Mouse (Mus musculus) liver, embryonic 12.5 days (tissue): ENCODE measurements at regions not wholly inside any gene's neighbourhood (a gene's known extent, or its start where the extent isn't known, plus 50 kb on each side); places are given as distances from the start of the nearest gene placed in this dataset.
A peak's percentile ranks its signal among the peaks of the same experiment; 100 is the strongest.

Source experiments
- ATAC-seq: fragments of 200-750 bp; cut with Nextera tagmentation; 2 replicates; pipeline ENCODE4 v1.8.0; 2017; ENCODE audit warnings: moderate number of reproducible peaks, mild to moderate bottlenecking, moderate library complexity
- H3K27ac ChIP-seq: fragments of 300-500 bp; sonication (generic); 2 replicates; pipeline ENCODE4 v1.5.1; 2016; ENCODE audit warnings: mild to moderate bottlenecking
- H3K27me3 ChIP-seq: fragments of 300-500 bp; sonication (generic); replicated peaks from 2 replicates; pipeline ENCODE4 v1.6.1; 2016; ENCODE audit warnings: mild to moderate bottlenecking, moderate library complexity
- H3K36me3 ChIP-seq: fragments of 300-500 bp; sonication (generic); 2 replicates; pipeline ENCODE4 v1.6.1; 2016; ENCODE audit warnings: mild to moderate bottlenecking, moderate library complexity
- H3K4me1 ChIP-seq: fragments of 300-500 bp; sonication (generic); 2 replicates; pipeline ENCODE4 v1.6.1; 2016
- H3K4me2 ChIP-seq: fragments of 300-500 bp; sonication (generic); 2 replicates; pipeline ENCODE4 v1.6.1; 2016; ENCODE audit warnings: mild to moderate bottlenecking, moderate library complexity
- H3K4me3 ChIP-seq: fragments of 300-500 bp; sonication (generic); 2 replicates; pipeline ENCODE4 v1.5.1; 2016; ENCODE audit warnings: mild to moderate bottlenecking, moderate library complexity
- H3K9ac ChIP-seq: fragments of 300-500 bp; sonication (generic); 2 replicates; pipeline ENCODE4 v1.6.1; 2016; ENCODE audit warnings: mild to moderate bottlenecking, moderate library complexity
- H3K9me3 ChIP-seq: fragments of 300-500 bp; sonication (generic); replicated peaks from 2 replicates; pipeline ENCODE4 v1.6.1; 2016; ENCODE audit warnings: mild to moderate bottlenecking, moderate library complexity
- WGBS: fragments of 180-500 bp; shearing (Covaris S2); methylation state at CpG from one replicate; pipeline ENCODE4 v1.1.7; 2016; ENCODE audit not compliant: insufficient replicate concordance; 5-methylcytosine and 5-hydroxymethylcytosine counted together

- 32% methylated on average over 6 of the region's 6 CpGs for WGBS
- Histone ChIP-seq H3K4me3 (no peak overlapping the region), H3K27ac (no peak overlapping the region), H3K4me1 (no peaks in the 10 kb centered on the region), H3K27me3 (no peaks in the 10 kb centered on the region; the same call in 1 of the 2 replicates), H3K9me3 (no peaks in the 10 kb centered on the region), H3K4me2 (no peak overlapping the region), H3K36me3 (no peaks in the 10 kb centered on the region), H3K9ac (no peak overlapping the region)
- ATAC-seq: no peak
Observed at GRCm38 (mm10) chr5:53361295-53361694, 94.4 kb downstream of the Smim20 start.

DNA sequence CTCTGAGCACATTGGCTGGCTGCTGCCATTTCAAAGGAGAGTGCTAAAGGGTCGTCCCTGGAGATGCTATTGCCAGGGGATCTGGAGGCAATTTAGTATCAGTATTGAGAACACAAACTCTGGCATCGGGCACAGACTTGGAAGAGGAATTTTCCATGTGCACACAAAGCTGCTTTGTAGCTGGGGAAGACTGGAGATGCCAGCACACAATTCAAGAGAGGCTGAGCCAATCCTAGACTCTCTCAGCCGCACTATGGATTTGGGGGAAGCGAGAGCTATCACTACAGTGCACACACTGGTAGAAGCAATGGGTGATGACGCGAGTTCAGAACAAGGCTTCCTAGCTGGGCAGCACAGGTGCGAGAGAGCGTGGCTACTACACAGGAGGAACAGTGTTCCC is 97.0 kb downstream of the Smim20 start:
- Histone ChIP-seq H3K27me3 (no peaks in the 10 kb centered on the region), H3K4me1 (no peaks in the 10 kb centered on the region), H3K9me3 (no peaks in the 10 kb centered on the region), H3K4me3 (no peak overlapping the region), H3K4me2 (no peak overlapping the region), H3K27ac (no peak overlapping the region), H3K36me3 (no peaks in the 10 kb centered on the region), H3K9ac (no peak overlapping the region)
- WGBS: 69% methylated on average over 8 of the region's 8 CpGs
- ATAC-seq: no peak

GRCm38 (mm10) chr5:53366882-53367561 is 98.9 kb upstream of the Rbpj start:
- Histone ChIP-seq H3K9me3 (no peaks in the 10 kb centered on the region), H3K27me3 (no peaks in the 10 kb centered on the region), H3K4me3 (no peak overlapping the region), H3K9ac (no peak overlapping the region), H3K27ac (no peak overlapping the region), H3K4me2 (no peak overlapping the region), H3K36me3 (no peaks in the 10 kb centered on the region), H3K4me1 (no peaks in the 10 kb centered on the region)
- 69% methylated on average over 6 of the region's 6 CpGs for WGBS
- no peak for ATAC-seq

DNA sequence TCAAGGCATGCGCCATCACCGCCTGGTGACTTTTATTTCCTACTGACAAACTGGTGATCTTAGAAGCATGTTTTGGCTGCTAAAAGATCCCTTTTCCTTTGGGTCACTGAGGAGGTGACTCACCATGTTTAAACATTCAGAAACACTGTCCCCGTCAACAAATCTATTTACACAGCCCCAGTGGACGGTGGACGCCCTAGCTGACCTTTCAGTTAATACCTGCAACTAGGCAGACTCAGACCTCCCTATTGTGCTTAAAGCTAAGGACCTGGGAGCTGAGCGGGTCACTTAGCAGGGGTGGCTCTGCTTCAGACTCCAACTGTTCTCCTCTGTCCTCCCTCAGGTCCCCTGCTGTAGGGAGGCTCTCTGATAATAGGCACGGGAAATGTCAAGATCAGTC is 95.7 kb upstream of the Rbpj start:
- Histone ChIP-seq H3K27ac (no peak overlapping the region), H3K27me3 (no peaks in the 10 kb centered on the region), H3K4me3 (no peak overlapping the region), H3K4me2 (no peak overlapping the region), H3K9me3 (no peaks in the 10 kb centered on the region), H3K36me3 (no peaks in the 10 kb centered on the region), H3K9ac (no peak overlapping the region), H3K4me1 (no peaks in the 10 kb centered on the region)
- no peak for ATAC-seq
- WGBS: 77% methylated on average over 7 of the region's 7 CpGs

GRCm38 (mm10) chr5:53371638-53372037 is 94.3 kb upstream of the Rbpj start:
- no peak overlapping the region for H3K4me3 ChIP-seq
- H3K36me3 ChIP-seq: no peaks in the 10 kb centered on the region
- H3K27ac ChIP-seq: no peak overlapping the region
- no peaks in the 10 kb centered on the region for H3K4me1 ChIP-seq
- H3K9ac ChIP-seq: no peak overlapping the region
- no peak for ATAC-seq
- H3K27me3 ChIP-seq: no peaks in the 10 kb centered on the region
- 79% methylated on average over 3 of the region's 3 CpGs for WGBS
- no peak overlapping the region for H3K4me2 ChIP-seq
- H3K9me3 ChIP-seq: no peaks in the 10 kb centered on the region

DNA sequence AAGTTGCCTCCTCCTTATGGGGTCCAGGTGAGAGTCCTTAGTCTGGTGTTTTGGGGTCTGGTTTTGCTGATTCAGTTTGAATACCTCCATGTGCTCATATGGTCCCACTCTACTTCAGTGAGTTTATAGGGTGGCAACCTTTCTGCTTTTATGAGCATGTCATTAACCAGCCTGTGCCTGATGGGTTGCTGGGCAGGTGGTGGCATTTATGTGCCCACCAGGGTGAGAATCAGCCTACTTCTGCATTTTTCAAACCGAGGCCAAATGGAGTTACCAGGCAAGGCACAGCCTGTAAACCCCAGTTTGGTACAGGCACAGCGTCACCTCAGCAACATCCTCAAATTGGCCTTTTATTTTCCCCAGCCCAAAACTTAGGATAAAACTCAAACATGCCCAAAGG is 92.6 kb upstream of the Rbpj start:
- Histone ChIP-seq H3K4me1 (no peaks in the 10 kb centered on the region), H3K4me3 (no peak overlapping the region), H3K4me2 (no peak overlapping the region), H3K27ac (no peak overlapping the region), H3K36me3 (no peaks in the 10 kb centered on the region), H3K9me3 (no peaks in the 10 kb centered on the region), H3K27me3 (no peaks in the 10 kb centered on the region), H3K9ac (no peak overlapping the region)
- 53% methylated on average over 2 of the region's 2 CpGs for WGBS
- ATAC-seq: no peak

GRCm38 (mm10) chr5:53376856-53377255 is 89.1 kb upstream of the Rbpj start:
- no peaks in the 10 kb centered on the region for H3K27me3 ChIP-seq
- no peaks in the 10 kb centered on the region for H3K4me1 ChIP-seq
- no peak overlapping the region for H3K9ac ChIP-seq
- no peak overlapping the region for H3K27ac ChIP-seq
- H3K4me3 ChIP-seq: no peak overlapping the region
- H3K4me2 ChIP-seq: no peak overlapping the region
- 50% methylated on average over 7 of the region's 7 CpGs for WGBS
- H3K9me3 ChIP-seq: no peaks in the 10 kb centered on the region
- no peak for ATAC-seq
- no peaks in the 10 kb centered on the region for H3K36me3 ChIP-seq

DNA sequence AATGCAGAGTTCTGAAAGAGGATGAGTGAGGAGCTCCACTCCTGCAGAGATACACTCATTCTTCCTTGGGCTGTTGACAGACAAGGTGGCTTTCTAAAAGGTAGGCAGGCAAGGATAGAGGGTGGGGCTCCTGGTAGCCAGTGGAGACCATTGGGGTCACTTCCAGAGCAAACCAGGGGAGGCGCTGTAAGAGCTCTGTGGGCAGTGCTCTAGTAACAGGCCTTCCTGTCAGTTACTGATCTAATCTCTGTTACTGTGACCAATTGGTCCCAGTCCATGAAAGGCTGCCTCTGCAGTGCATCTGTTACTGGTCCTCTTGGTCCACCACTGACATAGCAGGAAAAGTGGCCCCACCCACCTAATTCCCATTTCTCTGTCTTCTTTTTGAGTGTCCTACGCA is 88.3 kb upstream of the Rbpj start:
- Histone ChIP-seq H3K9me3 (no peaks in the 10 kb centered on the region), H3K9ac (no peak overlapping the region), H3K4me2 (no peak overlapping the region), H3K4me3 (no peak overlapping the region), H3K36me3 (no peaks in the 10 kb centered on the region), H3K4me1 (no peaks in the 10 kb centered on the region), H3K27me3 (no peaks in the 10 kb centered on the region), H3K27ac (no peak overlapping the region)
- WGBS: 56% methylated on average over 2 of the region's 2 CpGs
- ATAC-seq: no peak

- no peaks in the 10 kb centered on the region for H3K36me3 ChIP-seq
Observed at GRCm38 (mm10) chr5:53378106-53378505, 87.8 kb upstream of the Rbpj start.

DNA sequence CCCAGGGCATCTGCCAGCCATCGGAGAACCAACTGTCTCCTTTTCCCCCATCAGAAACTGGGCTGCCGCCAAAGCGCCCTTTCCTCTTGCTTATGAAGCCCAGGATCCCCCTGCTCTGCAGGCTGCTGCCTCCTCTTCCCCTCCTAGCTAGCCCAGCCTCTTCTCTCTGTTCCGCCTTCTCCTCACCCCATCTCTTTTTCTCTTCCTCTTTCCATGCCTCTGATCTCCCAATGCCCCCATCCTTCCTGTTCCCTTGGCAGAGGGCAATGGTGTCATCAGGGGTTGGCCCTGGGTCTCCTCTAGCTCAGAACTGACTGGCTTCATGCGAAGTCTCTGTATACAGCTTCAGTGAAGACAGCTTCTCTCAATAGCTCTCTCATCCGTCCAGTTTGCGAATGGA is 87.4 kb upstream of the Rbpj start:
- Histone ChIP-seq H3K9ac (no peak overlapping the region), H3K27ac (no peak overlapping the region), H3K27me3 (no peaks in the 10 kb centered on the region), H3K4me1 (no peaks in the 10 kb centered on the region), H3K9me3 (no peaks in the 10 kb centered on the region), H3K36me3 (no peaks in the 10 kb centered on the region), H3K4me2 (no peak overlapping the region), H3K4me3 (no peak overlapping the region)
- WGBS: 57% methylated on average over 7 of the region's 7 CpGs
- ATAC-seq: no peak

More at GRCm38 (mm10) chr5:53378106-53378505, 87.8 kb upstream of the Rbpj start:
- Histone ChIP-seq H3K4me3 (no peak overlapping the region), H3K4me1 (no peaks in the 10 kb centered on the region), H3K9me3 (no peaks in the 10 kb centered on the region), H3K4me2 (no peak overlapping the region), H3K9ac (no peak overlapping the region), H3K27me3 (no peaks in the 10 kb centered on the region), H3K27ac (no peak overlapping the region)
- ATAC-seq: no peak

DNA sequence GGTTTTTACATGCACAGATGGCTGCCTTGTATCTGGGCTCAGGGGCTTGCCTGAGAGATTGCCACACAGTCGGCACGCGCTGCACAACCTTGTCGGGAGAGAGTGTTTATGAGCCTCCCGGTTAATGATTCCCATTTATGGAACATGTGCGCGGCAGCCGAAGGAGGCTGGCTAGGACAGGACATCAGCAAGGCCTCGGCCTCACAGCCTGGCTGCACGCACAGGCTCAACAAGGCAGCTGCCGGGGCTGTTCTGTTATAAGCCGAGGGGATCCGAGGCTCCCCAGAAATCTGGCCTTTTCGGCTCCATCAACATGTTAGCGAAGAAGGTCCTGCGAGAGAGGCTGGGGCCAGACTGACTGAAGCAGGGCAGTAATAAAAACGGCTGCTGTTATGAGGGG is 86.3 kb upstream of the Rbpj start:
- Histone ChIP-seq H3K27ac (no peak overlapping the region), H3K4me2 (no peak overlapping the region), H3K27me3 (no peaks in the 10 kb centered on the region), H3K9me3 (no peaks in the 10 kb centered on the region), H3K36me3 (no peaks in the 10 kb centered on the region), H3K9ac (no peak overlapping the region), H3K4me1 (no peaks in the 10 kb centered on the region), H3K4me3 (no peak overlapping the region)
- ATAC-seq: peak; percentile 47; the same call in 1 of the 2 replicates
- WGBS: 65% methylated on average over 17 of the region's 17 CpGs

- no peak overlapping the region for H3K27ac ChIP-seq
- no peaks in the 10 kb centered on the region for H3K9me3 ChIP-seq
- WGBS: 49% methylated on average over 3 of the region's 3 CpGs
- H3K4me2 ChIP-seq: no peak overlapping the region
- ATAC-seq: no peak
- H3K9ac ChIP-seq: no peak overlapping the region
- no peaks in the 10 kb centered on the region for H3K4me1 ChIP-seq
- no peaks in the 10 kb centered on the region for H3K36me3 ChIP-seq
- no peaks in the 10 kb centered on the region for H3K27me3 ChIP-seq
- no peak overlapping the region for H3K4me3 ChIP-seq
Observed at GRCm38 (mm10) chr5:53380203-53380602, 85.7 kb upstream of the Rbpj start.

- no peaks in the 10 kb centered on the region for H3K36me3 ChIP-seq
- no peaks in the 10 kb centered on the region for H3K9me3 ChIP-seq
- no peak overlapping the region for H3K4me3 ChIP-seq
- WGBS: 49% methylated on average over 13 of the region's 13 CpGs
- no peak overlapping the region for H3K27ac ChIP-seq
- ATAC-seq: no peak
- H3K4me2 ChIP-seq: no peak overlapping the region
- H3K27me3 ChIP-seq: no peaks in the 10 kb centered on the region
- H3K4me1 ChIP-seq: no peaks in the 10 kb centered on the region
- H3K9ac ChIP-seq: no peak overlapping the region
Observed at GRCm38 (mm10) chr5:53381492-53382199, 84.3 kb upstream of the Rbpj start.
